Mouse (Mus musculus) megakaryocyte-erythroid progenitor cell, adult 5 weeks (primary cell): ENCODE data around the gene Vmn2r45. TPM values are rescaled to one million over a fixed set of nuclear protein-coding genes. Genes with fewer than 3 reads are reported as not detected.

Source experiments
- polyA plus RNA-seq: library from polyadenylated mRNA; stranded (reverse); fragments of >175 nt; gene quantifications from 2 replicates; pipeline ENCODE4 v1.2.3, GENCODE M21; 2012

Gene Vmn2r45
- not detected in 2 replicates for polyA plus RNA-seq

DNA sequence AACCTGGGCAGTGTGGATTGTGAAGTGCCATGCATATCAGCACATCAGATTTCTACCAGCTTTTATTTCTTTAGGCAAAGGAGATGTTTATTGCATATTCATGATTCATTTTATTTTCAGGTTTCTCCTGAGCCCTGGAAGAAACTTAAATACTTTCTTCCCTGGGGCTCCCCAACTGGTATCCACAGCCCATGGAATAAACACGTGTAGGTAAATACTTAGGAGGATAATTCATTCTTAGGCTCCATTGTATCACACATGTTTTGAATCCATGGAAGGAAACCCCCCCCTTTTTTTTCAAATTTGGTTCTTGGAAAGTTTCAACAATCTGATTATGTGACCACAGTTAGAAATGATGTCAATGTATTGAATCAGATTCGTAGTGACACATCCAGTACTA is at the start of gene Vmn2r45:
Vmn2r45 (minus strand) TSS at position 101 of the 400 bp plus-strand sequence.

Other genes with a start within 250 kb of the Vmn2r45 start
- not detected in 2 replicates for gene Vmn2r43, start 228.5 kb downstream of the Vmn2r45 start, polyA plus RNA-seq
- 0.01 TPM in 2 replicates for gene Vmn2r44, start 105.7 kb downstream of the Vmn2r45 start, polyA plus RNA-seq